Mouse (Mus musculus): Measurements from ENCODE around the gene Nkiras2.

DNA sequence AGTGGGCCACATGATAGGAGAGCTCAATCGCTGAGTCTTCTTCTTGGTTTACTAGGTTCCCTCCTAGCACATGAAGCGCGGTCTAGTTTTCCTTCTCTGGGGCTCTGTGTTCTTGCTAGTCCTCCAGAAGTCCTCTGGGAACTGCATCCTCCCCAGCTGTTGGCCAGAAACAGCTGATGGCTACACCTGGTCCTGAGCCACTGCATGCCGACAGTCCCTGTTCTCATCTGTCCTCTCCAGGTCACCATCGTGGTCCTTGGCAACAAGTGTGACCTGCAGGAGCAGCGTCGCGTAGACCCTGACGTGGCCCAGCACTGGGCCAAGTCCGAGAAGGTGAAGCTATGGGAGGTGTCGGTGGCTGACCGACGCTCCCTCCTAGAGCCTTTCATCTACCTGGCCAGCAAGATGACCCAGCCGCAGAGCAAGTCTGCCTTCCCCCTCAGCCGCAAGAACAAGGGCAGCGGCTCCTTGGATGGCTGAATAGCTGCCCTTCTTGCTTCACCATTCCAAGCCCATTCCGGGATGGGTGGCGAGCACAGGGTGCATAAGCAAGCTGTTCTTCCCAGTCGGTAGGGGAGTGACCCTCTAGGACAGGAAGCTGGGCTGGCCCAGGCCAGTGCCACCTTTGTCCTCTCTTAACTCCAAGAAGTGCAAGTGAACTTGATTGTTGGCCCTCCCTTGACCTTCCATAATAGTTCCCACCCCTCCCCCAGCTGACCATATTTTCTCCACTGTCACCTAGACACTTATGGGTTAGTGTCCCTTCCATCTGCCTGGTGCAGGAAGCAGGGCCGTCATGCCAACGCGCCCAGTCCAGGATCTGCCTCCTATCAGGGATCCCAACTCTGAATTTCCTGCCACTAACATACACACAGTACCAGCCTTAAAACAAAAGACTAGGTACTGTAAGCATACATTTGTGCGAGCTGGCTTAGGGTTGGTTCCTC is 7.0 kb downstream of the Nkiras2 start:
- no peak for TF ChIP-seq TAL1 (conservative IDR thresholded peaks at IDR 0.05; ENCODE audit: low read depth, low read length)
- TF ChIP-seq GATA1 (IDR thresholded peaks at IDR 0.05; ENCODE audit: borderline replicate concordance, low read length): no peak

Measured in G1E (cell line).